Mouse (Mus musculus) erythroblast, adult 5-6 weeks (primary cell): ENCODE measurements around the gene 1700030J22Rik. TPM values are rescaled to one million over a fixed set of nuclear protein-coding genes. Genes with fewer than 3 reads are reported as not detected.

Experiments
- ATAC-seq: replicated peaks from 2 replicates; pipeline ENCODE4 v1.8.0; 2016; ENCODE audit warnings: moderate number of reproducible peaks, mild to moderate bottlenecking, moderate TSS enrichment, inconsistent platforms; ENCODE audit not compliant: poor library complexity, low FRiP score, severe bottlenecking
- total RNA-seq, 2 experiments: library from RNA; stranded (forward) in 1 of 2; stranded (reverse) in 1 of 2; fragments of 150-400 nt in 1 of 2; fragments of 200-764, 138-1000 nt in 1 of 2; gene quantifications; 2 replicates each; pipeline versions ENCODE4 v1.2.3 to v1.2.4; 2015 to 2017; ENCODE audit warnings: low replicate concordance in 2 of 2

1700030J22Rik gene
- total RNA-seq (2015; ENCODE audit: low replicate concordance): not detected in 2 replicates
- total RNA-seq (2017; ENCODE audit: low replicate concordance): not detected in 2 replicates

DNA sequence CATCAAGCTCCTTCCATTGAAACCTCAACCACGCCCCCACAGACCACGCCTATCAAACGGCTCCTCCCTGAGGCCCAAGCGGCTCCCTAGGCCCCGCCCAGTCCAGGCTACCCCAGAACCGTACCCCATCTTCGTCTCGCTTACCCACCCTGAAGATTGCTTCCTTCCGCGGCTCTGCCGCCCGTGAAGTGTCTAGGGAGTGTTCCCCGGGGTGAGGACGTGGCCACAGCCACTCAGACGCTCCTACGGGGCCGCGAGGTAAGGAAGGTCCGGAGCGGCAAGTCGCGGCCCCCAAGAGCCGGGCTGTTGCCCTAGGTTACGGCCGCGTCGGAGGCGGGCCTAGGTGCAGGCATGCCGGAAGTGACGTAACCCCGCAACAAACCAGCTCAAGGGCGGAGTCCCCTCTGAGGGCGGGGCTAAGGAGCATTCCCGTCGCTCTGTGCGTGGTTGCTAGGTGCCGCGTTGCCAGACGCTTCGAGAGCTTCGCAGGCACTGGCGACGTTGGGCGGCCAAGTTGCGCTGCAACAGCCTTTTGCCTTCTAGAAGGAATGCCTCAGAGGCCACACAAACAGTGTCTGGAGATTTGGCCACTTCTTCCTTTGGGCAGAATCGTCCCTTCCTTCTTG lies at the start of gene 1700030J22Rik:
1700030J22Rik (minus strand) TSS at position 329 of the 626 bp plus-strand sequence.
- ATAC-seq: peak; percentile 96

DNA sequence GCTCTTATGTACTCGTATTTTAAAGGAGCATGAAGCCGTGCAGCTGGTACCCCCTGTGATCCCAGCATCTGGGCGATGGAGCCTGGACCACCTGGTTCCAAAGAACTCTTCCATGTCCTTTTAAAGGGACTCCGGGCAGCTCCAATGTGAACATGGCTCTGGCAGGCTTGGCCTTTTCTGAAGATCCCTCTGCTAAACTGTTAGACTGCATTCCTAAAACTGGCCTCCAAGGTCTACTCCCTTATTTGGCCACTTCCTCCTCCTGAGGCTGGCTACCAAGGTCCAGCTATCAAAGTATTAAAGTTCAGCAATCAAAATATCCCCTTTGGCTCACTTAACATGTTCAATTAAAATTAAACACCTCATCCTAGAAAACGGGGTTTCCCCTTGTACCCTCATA lies 48.8 kb upstream of the 1700030J22Rik start:
- no peak for ATAC-seq

DNA sequence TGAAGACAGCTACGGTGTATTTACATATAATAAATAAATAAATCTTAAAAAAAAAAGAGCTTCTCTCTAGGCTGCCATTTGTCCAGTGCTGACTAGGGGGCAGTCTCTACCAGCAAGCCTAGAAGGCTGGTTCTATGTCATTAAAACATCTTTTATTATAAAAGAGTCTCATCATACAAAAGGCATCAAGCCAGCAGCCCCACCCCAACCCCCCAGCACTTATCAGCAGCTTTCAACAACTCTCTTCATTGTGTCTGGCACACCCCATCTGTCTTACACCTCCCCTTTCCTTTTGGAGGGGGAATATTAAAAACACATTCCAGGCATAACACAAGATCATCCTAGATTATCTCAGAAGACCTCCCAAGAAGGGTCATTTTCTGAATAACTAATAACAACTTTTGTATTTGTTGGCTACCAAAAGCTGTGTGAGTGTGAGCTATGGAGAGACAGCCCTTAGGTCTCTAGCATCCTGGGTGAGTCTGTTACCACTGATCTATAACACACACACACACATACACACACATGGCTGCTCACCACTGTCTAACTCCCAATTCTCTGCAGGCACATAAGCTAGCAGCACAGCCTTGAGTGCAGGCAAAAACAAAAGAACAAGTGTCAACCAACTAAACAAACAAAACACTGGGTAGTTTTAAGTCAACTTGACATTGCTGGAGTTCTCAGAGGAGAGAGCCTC lies 43.7 kb upstream of the 1700030J22Rik start:
- ATAC-seq: no peak

DNA sequence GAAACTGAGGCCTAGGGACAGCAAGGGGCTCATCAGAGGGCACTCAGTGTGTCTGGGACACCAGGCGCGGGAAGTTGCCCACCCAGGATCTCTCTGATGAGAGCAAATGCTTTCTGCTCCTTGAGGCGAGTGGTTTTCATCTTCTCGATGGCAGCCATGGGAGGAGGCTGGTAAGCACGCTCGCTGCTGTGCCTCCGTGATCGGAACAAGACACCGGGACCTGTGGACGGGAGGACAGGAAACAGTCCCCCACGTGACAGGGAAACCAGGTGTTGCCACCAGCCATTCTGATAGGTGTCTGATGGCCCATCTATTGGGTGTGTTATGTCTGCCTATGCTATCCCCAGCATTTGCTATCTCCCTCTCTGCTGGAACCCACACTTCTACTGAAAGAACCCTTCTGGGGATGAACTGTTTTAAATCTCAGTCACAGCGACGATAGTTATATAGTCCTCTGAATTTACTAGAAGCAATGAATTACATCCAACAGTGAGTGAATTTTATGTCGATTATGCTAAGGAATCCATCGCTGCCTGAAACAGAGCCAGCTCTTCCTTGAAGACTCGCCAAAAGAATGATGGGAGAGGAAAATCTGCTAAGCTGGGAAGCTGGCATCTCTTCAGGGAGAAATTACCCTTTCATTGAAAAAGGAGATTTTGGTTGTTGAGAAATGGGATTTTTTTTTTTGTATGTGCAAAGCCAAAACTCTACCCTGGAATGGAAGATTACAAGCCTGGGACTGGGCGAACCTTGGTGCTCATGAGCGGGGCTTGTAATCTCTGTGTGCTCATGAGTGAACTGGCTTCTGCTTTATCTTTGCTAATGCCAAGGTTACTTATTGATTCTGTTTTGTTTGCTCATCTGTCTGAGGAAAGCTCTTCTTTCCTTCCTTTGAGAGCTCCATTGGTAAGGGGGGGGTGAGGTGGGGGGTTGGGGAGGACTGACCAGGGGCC lies 40.8 kb upstream of the 1700030J22Rik start:
- no peak for ATAC-seq

DNA sequence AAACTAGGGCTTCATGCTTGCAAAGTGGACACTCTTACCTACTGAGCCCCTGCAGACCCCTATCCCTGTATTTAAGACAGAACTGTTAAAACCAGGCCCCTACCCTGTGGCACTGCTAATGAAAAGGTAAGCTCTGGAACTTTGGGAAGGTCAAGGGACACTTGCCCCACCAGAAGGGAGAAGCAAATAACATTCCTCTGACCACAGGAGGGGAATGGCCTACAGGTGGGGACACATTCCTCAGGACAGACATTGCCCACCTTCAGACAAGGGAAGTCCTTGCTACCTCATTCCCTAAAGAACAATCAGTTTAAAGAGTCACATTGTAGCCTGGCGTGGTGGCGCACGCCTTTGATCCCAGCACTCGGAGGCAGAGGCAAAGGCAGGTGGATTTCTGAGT lies 39.1 kb upstream of the 1700030J22Rik start:
- ATAC-seq: no peak

DNA sequence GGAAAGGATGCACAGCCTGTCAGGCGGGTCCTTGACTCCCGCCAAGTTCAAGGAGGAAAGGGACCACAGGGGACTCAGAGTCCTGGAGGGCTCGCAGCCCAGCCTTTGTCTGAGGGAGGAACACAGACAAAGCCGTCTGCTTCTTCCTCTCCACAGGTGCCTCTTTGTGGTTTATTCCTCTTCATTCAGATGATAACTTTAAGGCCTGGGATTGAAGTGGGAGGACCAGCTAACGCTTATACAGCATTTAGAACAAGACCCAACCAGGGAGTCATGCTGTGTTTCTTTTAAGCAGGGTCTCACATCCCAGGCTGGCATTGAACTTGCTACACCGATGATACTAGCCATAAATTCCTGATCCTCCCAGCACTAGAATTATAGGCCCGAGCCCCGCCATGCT lies 38.2 kb upstream of the 1700030J22Rik start:
- ATAC-seq: no peak

DNA sequence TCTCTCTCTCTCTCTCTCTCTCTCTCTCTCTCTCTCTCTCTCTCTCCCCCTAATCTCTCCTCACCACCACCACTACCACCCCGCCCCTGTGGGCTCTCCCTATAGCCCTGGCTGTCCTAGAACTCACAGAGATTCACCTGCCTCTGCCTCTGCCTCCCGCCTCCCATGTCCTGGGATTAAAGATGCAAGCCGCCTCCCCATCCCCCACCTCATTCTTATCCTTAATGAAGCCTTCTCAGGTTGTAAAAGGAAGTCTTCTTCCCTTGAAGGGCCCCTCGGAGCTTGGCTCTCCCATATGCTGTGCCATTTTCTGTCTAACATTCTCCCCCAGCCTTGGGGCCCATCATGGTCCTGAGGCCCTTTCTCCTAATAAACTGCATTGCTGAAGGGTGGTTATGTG lies 36.9 kb upstream of the 1700030J22Rik start:
- no peak for ATAC-seq

DNA sequence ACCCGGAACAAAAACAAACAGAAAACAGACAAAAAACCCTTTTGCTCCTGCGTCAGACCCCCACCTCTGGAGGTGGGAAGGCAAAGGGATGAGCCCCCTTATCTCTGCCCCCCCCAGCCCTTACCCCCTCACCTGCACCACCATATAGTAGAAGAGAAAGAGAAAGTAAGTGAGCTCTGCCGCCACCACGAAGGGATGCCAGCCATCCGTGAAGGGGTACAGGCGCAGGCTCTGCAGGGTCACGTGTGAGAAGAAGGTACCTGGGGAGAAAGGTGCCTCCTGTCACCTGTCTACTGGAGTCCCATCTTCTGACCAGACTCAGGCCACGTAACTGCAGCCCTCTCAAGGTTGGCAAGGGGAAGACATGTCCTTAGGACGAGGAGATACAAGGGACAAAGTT lies 32.6 kb upstream of the 1700030J22Rik start:
- no peak for ATAC-seq

DNA sequence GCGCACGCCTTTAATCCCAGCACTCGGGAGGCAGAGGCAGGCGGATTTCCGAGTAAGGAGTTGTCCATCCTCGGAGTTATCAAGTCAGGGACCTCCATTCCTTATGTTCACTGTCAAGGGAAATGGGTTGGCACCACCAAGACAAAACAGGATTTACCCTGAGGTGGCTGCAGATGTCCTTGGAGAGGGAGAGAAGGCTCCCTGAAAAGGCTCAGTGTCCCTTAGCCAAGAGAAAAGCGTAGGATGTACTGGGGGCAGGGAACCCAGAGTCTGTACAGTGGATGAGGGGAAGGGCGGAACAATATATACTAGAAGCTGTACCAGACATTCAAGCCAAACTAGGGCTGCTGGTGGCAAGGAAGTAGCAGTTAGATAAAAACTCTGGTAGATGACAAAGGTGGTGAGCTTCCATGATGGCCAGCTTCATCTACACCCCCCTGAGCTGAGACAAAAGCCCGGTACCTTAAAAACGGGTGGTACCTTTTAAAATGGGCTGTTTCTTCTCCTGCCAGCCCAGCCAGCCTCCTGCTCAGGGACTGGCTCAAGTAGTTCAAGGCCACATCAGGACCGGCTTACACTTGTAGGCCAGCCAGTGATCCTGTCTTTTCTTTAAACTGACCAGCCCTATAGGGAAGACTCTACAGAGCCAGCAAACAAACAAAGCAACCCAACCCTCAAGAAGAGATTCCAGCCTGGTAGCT lies 15.4 kb upstream of the 1700030J22Rik start:
- no peak for ATAC-seq

DNA sequence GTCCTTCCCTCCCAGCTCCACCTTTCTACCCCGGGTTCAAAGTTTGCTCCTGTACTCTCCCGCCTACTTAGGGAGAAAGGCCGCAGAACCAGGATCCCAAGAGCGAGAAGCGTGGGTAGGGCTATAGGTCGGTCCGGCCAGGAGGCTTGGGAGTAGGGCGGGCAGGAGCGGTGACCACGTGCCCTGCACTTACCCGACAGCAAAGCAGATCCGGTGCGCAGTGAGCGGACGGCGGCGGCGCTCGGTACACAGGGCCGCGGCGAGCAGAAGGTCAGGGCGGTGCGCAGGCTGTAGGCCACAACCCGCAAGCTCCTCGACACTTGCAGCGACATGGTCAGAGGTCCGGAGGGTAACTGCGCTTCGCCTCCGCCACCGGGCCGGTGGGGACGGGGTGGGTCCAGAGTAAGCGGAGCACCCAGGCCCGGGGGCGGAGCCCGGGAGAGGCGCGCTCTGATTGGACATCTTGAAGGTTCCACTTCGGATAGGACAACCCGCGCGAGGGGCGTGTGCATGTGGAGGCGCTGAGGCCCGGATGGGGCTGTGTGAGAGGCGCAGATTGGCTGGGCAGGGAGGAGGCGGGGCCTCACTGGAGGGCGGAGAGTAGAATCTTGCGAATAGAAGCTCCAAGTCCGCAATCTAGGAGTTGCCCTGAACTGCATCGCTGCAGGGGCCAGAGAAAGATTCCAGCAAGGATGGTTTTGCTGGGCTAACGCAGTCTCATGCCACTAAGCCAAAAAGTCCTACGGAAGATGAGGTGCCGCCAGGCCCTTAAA lies 14.5 kb upstream of the 1700030J22Rik start, which contains the start of gene Gcsh:
Gcsh (minus strand) TSS at position 443 of the 773 bp plus-strand sequence.
- ATAC-seq: peak; percentile 99

DNA sequence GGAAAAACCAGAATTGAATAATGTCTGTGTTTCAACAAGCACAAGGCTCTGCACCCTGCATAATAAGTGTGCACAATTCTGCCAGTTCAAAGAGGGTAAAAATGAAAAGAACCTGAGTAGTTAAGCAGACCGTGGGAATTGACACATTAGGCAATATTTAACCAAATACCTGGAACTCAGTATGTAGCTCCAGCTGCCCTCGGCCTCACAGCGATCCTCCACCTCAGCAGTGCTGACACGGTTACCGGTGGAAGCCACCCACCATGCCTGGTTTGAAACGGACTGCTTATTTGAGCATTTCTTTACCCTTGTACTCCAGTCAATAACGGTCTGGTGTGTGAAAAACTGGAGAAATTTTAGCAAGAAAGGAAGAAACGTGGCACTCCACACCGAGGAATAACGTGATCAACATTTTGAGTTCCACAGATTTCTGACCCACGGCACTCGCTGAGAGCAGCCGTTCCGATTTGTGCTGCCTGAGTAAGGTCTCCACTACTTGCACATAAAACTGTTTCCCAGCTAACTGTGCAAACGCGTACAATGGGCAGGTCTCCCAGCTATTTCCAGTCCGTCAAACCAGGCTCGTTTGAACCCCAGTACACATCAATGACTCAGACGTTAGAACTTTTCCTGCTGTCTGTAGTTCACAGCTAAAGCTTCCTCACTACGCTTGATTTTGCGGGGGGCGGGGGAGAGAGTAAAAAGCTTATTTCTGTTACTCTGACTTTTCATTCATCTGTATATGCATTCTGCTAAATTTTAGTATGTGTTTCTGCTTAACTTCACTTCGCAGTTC lies 13.6 kb upstream of the 1700030J22Rik start:
- ATAC-seq: no peak

DNA sequence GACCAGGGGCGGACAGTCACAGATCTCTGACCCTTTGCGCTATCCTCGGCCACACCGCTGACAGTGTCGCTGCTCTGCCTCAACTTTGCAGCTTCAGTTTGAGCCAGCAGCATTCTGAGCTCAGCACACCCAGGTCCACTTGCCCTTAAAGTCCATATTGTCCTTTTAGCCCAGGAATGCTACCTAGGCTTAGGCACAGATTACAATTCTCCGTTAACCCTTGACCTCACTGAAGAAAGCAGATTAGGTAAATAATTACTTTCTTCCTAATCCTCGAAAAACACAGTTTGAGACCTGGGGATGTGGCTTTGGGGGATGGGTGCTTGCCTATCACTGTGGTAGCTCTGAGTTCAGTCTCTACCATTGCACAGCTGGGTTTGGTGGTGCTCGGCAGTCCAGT lies 12.5 kb upstream of the 1700030J22Rik start:
- no peak for ATAC-seq

DNA sequence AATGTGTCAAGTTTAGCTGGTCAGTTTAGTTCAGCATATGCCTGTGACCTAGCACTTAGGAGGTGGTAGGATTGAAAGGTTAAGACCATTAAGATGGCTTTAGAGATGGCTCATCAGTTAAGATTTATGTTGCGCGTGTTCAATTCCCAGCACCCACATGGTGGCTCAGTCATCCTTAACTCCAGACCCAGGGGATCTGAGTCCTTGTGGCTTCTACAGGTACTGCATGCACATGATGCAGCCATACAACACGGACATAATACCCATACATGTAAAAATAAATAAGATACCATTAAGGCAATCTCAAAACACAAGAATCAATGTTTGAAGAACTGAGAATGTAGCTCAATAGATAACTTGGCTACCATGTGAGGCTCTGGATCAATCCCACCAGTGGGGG lies 11.1 kb upstream of the 1700030J22Rik start:
- ATAC-seq: no peak

DNA sequence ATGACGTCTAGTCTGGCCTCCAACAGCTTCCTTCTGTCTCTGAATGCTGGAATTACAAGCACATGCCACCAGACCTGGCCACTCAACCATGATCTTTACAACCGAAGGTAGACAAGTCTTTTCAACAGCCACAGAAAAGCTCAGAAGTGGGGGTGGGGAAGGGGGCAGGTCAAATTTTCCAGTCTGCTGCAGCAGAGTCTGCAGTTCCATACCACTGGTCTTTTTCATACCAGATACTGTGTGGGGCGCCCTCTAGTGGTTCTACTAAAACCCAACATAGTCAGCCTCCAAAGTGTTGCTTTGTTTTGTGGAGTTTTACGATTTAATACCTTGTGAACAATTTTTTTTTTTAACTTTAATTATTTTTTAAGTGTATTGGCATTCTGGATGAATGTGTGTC lies 1.4 kb upstream of the 1700030J22Rik start:
- peak; percentile 60 for ATAC-seq

DNA sequence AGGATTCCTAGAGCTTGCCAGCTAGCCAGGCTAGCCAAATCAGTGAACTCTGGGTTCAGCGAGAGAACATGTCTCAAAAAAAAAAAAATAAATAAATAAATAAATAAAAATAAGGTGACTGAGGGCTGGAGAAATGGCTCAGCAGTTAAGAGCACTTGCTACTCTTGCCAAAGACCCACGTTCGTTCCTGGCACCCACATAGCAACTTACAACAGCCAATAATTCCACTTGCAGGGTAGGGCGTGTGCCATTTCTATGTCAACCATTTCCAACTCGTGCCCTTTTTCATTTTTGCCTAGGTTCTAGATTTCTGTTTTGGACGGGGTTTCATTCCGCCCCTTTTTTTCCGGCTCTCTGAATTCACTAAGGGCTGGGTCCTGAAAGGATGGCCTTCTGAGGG lies 707 bp downstream of the 1700030J22Rik start:
- ATAC-seq: no peak

DNA sequence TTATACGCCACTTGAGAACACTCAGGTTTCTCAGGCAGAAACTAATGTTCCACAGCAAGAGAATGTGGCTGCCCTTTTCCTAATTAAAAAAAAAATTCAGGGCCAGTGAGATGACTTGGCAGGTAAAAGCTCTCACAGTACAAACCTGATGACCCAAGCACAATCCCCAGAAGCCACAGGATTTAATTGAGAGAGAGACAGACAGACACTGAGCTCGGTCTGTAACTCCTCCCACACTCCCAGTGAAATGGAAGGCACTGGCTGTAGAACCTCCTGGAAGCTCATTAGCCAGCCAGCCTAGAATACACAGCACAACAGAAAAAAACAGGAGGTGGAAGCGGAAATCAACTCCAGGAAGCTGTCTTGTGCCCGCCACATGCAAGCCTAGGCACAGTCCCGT lies 3.2 kb downstream of the 1700030J22Rik start:
- ATAC-seq: no peak

DNA sequence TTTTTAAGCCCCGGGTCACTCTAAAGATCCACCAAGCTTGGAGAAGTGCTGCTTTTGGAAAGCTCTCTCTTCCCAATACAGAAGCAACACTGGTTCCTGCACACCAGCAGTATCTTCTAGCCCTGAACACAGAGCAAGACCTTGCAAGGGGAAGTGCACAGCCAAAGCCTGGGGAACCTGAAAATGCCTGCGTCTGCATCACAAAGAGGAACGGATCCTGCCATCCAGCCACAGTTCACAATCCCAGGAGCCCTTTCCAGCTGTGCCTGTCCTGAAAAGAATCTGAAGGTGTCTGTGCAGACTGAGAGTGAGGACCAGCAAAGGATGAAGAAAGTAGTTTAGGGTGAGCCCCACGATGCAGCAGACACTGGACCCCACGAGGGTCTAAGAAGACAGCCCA lies 3.7 kb downstream of the 1700030J22Rik start:
- ATAC-seq: no peak

DNA sequence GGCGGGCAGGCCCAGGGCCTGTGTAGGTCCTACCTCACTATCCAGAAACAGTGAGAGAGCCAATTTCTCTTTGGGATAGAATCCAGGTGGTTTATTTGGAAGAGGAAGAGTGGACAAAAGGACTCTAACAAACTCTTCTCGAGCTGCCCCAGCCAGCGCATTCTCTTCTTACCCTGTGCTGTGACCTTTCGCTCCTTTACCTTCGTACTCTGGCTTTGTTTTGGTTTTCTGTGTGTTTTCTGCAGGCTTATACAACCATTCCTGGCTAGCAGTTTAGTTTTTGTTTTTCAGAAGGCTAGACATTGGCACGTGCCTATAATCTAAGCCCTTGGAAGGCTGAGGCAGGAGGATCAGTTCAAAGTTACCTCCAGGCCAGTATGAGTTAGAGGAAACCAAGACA lies 9.2 kb downstream of the 1700030J22Rik start:
- ATAC-seq: no peak
